Mouse (Mus musculus) thymus, adult 2 months (tissue): ENCODE results near the gene Olfr920. TPM values are rescaled to one million over a fixed set of nuclear protein-coding genes. Genes with fewer than 3 reads are reported as not detected.

Experiments
- DNase-seq: peaks from one replicate; pipeline ENCODE4 v3.0.0; 2021
- H3K27ac ChIP-seq: fragments of 200-500 bp; 2 replicates; pipeline ENCODE4 v1.5.1; 2012; ENCODE audit warnings: low read length, control low read depth; ENCODE audit not compliant: control insufficient read depth, insufficient read depth
- H3K27me3 ChIP-seq: fragments of 200-500 bp; 2 replicates; pipeline ENCODE4 v1.6.1; 2012; ENCODE audit warnings: mild to moderate bottlenecking, low read length, moderate library complexity, mixed read lengths; ENCODE audit not compliant: control insufficient read depth, insufficient read depth
- H3K36me3 ChIP-seq: fragments of 200-500 bp; 2 replicates; pipeline ENCODE4 v1.6.1; 2012; ENCODE audit warnings: mild to moderate bottlenecking, low read length, moderate library complexity; ENCODE audit not compliant: control insufficient read depth, insufficient read depth
- H3K4me1 ChIP-seq: fragments of 200-500 bp; replicated peaks from 2 replicates; pipeline ENCODE4 v1.6.1; 2012; ENCODE audit warnings: low read length; ENCODE audit not compliant: control insufficient read depth, insufficient read depth
- H3K4me3 ChIP-seq: fragments of 200-500 bp; 2 replicates; pipeline ENCODE4 v1.5.1; 2012; ENCODE audit warnings: mild to moderate bottlenecking, low read length, control low read depth, moderate library complexity; ENCODE audit not compliant: control insufficient read depth, insufficient read depth
- CTCF ChIP-seq: fragments of 200-500 bp; IDR thresholded peaks from 2 replicates; pipeline ENCODE4 v1.5.1; 2012; ENCODE audit warnings: mild to moderate bottlenecking, control low read depth, low read length, moderate library complexity, borderline replicate concordance; ENCODE audit not compliant: control insufficient read depth, poor library complexity, insufficient read depth; ENCODE audit errors: extremely low read depth
- POLR2A ChIP-seq: fragments of 200-500 bp; IDR thresholded peaks from 2 replicates; pipeline ENCODE4 v1.6.1; 2012; ENCODE audit warnings: mild to moderate bottlenecking, low read length, control low read depth, moderate library complexity; ENCODE audit not compliant: control insufficient read depth, poor library complexity, insufficient read depth; ENCODE audit errors: extremely low read depth
- WGBS: fragments of 180-500 bp; shearing (Covaris S2); methylation state at CpG from one replicate; pipeline ENCODE4 v1.1.7; 2018; 5-methylcytosine and 5-hydroxymethylcytosine counted together
- polyA plus RNA-seq: library from polyadenylated mRNA; depleted of rRNA; stranded (reverse); fragments of >200 nt; gene quantifications from 2 replicates; pipeline ENCODE4 v1.2.3, GENCODE M21; 2012; rRNA removed

The Olfr920 gene
- 0.19 and 0.51 TPM in 2 replicates for polyA plus RNA-seq

DNA sequence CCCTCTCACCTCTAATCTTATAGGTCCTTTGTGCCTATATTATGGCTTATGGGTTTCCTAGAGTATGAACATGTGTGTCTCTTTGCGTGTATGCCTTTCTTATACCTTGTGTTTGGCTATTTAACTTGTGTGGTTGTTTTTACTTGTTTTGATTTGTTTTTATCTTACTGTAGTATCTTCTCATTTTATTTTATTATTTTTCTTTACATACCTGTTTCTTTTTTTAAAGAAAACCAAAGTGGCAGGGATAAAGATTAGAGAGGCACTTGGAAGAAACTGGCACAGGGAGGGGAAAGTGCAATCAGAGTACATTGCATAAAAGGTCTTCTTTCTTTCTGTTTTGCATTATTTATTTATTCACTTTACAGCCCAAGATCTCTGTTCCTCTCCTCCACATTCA, at the start of gene Olfr920:
Gene Olfr920, plus strand, starts transcription at position 301 of the 400 bp plus-strand sequence.
- Histone ChIP-seq H3K4me1 (no peaks in the 10 kb centered on the region), H3K36me3 (no peaks in the 10 kb centered on the region), H3K27ac (no peak within 1 kb of the TSS), H3K27me3 (no peaks in the 10 kb centered on the region), H3K4me3 (no peak within 1 kb of the TSS)
- no peak for DNase-seq
- TF ChIP-seq POLR2A (no peak), CTCF (no peak)
- WGBS = 93% methylated on average over 1 of the region's 1 CpGs

DNA sequence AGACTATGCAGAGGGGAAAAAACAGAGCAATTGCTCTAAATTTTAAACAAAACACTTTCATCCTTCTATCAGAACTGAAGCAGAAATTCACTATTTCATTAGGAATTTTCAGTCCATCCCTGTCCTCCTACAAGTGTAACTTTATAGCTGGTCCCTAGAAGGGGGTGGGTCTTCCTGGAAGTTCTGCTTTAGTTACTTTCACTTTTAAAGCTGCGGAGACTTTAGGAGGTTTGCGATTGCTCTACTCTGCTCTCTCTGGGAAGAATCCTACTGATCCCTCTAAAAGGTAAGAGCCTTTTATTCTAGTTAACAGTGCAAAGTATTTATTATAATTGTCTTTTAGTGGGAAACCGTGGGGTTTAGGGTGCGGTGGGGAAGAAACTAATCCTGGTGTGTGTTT, 34.0 kb upstream of the Olfr920 start, which contains the start of gene Vwa5a:
Gene Vwa5a, plus strand, starts transcription at position 167 of the 400 bp plus-strand sequence.
- TF ChIP-seq POLR2A (no peak), CTCF (no peak)
- 0 out of 2 replicates have a peak, but pooled peaks cover 5% of the 10 kb centered on the region for H3K4me1 ChIP-seq
- H3K27me3 ChIP-seq = no peaks in the 10 kb centered on the region
- 1% methylated on average over 4 of the region's 4 CpGs for WGBS
- no peak for DNase-seq
- peak within 1 kb of the TSS; percentile 18; the same call in 1 of the 2 replicates for H3K4me3 ChIP-seq
- no peaks in the 10 kb centered on the region for H3K36me3 ChIP-seq
- no peak within 1 kb of the TSS for H3K27ac ChIP-seq

DNA sequence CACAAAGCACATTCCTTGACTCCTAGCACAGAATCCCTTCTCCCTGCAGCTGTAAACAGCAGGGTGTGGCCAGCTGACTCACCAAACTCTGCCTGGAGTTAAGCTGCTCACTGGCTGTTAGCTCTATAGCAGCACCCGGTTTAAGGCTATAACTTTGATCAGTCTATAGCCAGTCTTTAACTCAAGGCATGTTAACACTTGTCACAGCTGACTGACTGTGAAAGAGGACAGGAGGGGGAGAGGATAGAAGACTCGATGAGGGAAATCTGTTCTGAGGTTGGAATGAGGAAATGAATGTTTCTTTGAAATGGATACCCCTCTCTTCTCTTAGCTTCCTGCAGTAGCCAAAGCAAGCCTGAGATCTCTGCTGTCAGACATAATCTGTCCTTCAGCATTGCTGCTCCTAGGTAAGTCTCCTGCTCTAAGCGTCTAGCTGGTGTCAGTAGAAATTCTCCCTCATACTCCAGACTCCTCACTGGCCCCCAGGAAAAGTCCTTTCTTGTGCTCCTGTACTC, 33.1 kb upstream of the Olfr920 start:
- no peak for DNase-seq

DNA sequence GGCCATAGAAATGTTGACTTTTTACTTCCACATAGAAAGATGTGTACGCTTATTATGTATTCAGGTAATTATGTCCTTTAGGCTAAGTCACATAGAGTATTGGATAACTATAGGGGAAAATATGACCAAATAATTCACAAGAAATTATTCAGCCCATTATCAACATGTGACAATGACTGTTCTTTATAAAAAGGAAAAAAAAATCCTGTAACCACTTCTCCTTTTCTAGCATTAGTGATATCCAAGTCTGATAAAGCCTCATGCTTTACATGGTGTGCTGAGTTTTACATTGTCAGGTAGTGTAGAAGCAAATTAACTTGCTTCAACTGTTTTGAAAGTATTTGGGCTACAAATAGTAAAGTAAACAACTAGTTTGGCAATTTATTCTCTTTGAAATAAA, 28.1 kb upstream of the Olfr920 start:
- H3K4me3 ChIP-seq = no peak overlapping the region
- DNase-seq = no peak
- H3K27me3 ChIP-seq = no peaks in the 10 kb centered on the region
- H3K4me1 ChIP-seq = 0 out of 2 replicates have a peak, but pooled peaks cover 5% of the 10 kb centered on the region
- TF ChIP-seq POLR2A (no peak), CTCF (no peak)
- H3K27ac ChIP-seq = no peak overlapping the region
- WGBS = 92% methylated on average over 1 of the region's 1 CpGs
- H3K36me3 ChIP-seq = 0 out of 2 replicates have a peak, but pooled peaks cover 3% of the 10 kb centered on the region

More for the DNA sequence above, 33.1 kb upstream of the Olfr920 start:
- no peaks in the 10 kb centered on the region for H3K36me3 ChIP-seq
- no peaks in the 10 kb centered on the region for H3K27me3 ChIP-seq
- no peak overlapping the region for H3K27ac ChIP-seq
- no peak for TF ChIP-seq CTCF
- TF ChIP-seq POLR2A = no peak
- 6% methylated on average over 3 of the region's 3 CpGs for WGBS
- peak overlapping the region; percentile 18; the same call in 1 of the 2 replicates for H3K4me3 ChIP-seq
- 0 out of 2 replicates have a peak, but pooled peaks cover 5% of the 10 kb centered on the region for H3K4me1 ChIP-seq

DNA sequence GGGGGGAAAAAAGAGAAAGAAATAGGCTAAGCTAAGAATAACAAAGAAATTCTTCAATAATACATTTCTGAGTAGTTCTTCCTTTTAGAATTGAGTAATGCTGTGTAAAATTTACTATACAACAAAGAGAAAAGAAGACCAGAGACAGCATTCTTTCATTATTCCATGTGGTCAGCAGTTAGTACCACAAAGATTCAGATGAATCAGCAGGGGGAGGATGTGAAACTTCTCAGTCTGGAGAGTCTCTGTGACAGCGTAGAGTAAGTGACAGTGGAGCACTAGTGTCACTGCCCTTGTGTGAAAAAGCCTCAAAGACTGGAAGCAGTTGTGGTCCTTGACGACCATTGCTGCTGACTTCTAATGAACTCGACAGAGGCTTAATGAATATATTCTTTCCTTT, 23.9 kb upstream of the Olfr920 start:
- Histone ChIP-seq H3K27me3 (no peaks in the 10 kb centered on the region), H3K36me3 (0 out of 2 replicates have a peak, but pooled peaks cover 3% of the 10 kb centered on the region), H3K4me3 (no peak overlapping the region), H3K27ac (no peak overlapping the region), H3K4me1 (no peaks in the 10 kb centered on the region)
- WGBS = 54% methylated on average over 3 of the region's 3 CpGs
- no peak for TF ChIP-seq POLR2A
- TF ChIP-seq CTCF = no peak
- DNase-seq = no peak

DNA sequence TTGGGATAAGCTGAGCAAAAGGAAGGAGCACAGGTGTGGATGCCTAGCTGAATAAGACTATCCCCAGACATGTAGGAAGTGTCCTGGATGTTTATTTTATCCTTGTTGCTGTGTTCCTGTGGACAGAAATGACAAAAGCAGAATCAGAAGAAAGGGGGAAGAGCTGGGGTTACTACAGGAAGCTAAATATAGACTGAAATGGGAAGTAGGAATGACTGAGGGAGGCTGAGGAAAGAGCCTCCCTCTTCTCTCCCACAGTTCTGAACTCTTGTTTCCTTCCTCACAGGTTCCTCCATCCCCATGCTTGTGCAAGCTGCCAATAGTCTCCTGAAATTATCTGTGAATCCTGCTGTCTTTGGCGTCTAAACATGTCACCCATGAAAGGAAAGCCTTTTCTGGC, 10.7 kb upstream of the Olfr920 start:
- no peak overlapping the region for H3K27ac ChIP-seq
- TF ChIP-seq POLR2A (no peak), CTCF (no peak)
- H3K4me1 ChIP-seq = no peaks in the 10 kb centered on the region
- no peaks in the 10 kb centered on the region for H3K36me3 ChIP-seq
- no peak overlapping the region for H3K4me3 ChIP-seq
- no peaks in the 10 kb centered on the region for H3K27me3 ChIP-seq
- no peak for DNase-seq
- WGBS = 87% methylated on average over 1 of the region's 1 CpGs

DNA sequence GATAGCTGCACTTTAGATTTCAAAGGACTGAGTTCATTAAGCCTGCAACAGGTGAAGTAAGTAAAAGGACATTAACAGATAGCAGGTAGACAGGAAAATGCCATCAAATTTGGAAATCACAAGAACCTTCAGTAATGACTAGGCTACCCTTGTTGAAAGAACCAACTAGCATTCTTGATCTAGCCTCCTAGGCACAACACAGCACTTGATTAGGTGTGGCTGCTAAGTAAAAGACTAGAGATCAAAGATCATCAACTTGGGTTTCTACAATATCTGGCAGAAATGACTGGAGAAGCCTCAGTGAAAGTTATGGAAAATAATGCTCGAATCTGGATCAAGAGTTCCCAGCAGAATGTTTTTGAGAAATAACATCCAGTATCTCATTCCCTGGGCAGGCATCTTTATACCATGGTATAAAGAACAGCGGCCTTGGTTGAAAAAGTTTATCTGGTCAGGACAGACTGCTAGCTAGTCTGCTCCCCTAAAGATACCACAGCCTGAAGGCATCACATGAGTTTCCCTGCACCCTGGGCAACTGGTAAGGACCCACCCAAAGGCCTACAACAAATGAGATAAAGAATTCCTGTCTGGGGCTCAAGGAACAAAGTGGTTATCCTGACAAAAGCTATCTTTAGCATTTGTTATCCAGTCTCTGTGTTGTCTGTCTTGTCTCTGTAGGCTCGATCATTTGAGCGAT, 7.3 kb upstream of the Olfr920 start:
- TF ChIP-seq CTCF (no peak), POLR2A (no peak)
- 97% methylated on average over 4 of the region's 4 CpGs for WGBS

More for the DNA sequence above, 7.3 kb upstream of the Olfr920 start:
- H3K27me3 ChIP-seq = no peaks in the 10 kb centered on the region
- no peaks in the 10 kb centered on the region for H3K4me1 ChIP-seq
- H3K4me3 ChIP-seq = no peak overlapping the region
- no peak overlapping the region for H3K27ac ChIP-seq
- no peaks in the 10 kb centered on the region for H3K36me3 ChIP-seq
- no peak for DNase-seq
